Mouse (Mus musculus) kidney, embryonic 16.5 days (tissue): Measurements from ENCODE around the gene Psip1. TPM values are rescaled to one million over a fixed set of nuclear protein-coding genes. Genes with fewer than 3 reads are reported as not detected.
A peak's percentile ranks its signal among the peaks of the same experiment; 100 is the strongest.
"Not testable (repeated sequence)": the region's sequence is repeated elsewhere in the genome, so short reads cannot be mapped to it uniquely, and the experiment has no call there.

ENCODE experiments used
- ATAC-seq: fragments of 200-750 bp; cut with Nextera tagmentation; 2 replicates; pipeline ENCODE4 v1.8.0; 2017; ENCODE audit warnings: moderate TSS enrichment; ENCODE audit not compliant: low FRiP score, low TSS enrichment
- H3K27ac ChIP-seq: fragments of 300-500 bp; sonication (generic); 2 replicates; pipeline ENCODE4 v1.5.1; 2014; ENCODE audit warnings: low read length
- H3K27me3 ChIP-seq: fragments of 300-500 bp; sonication (generic); 2 replicates; pipeline ENCODE4 v1.6.1; 2014; ENCODE audit warnings: low read length, control low read depth, mixed read lengths; ENCODE audit not compliant: insufficient read depth
- H3K36me3 ChIP-seq: fragments of 300-500 bp; sonication (generic); 2 replicates; pipeline ENCODE4 v1.6.1; 2014; ENCODE audit warnings: low read length, control low read depth, mixed read lengths; ENCODE audit not compliant: insufficient read depth
- H3K4me1 ChIP-seq: fragments of 300-500 bp; sonication (generic); 2 replicates; pipeline ENCODE4 v1.6.1; 2014; ENCODE audit warnings: low read length, control low read depth, mixed read lengths; ENCODE audit not compliant: insufficient read depth
- H3K4me2 ChIP-seq: fragments of 300-500 bp; sonication (generic); replicated peaks from 2 replicates; pipeline ENCODE4 v1.6.1; 2014; ENCODE audit warnings: low read depth, low read length
- H3K4me3 ChIP-seq: fragments of 300-500 bp; sonication (generic); 2 replicates; pipeline ENCODE4 v1.5.1; 2014; ENCODE audit warnings: mild to moderate bottlenecking, low read length
- H3K9ac ChIP-seq: fragments of 300-500 bp; sonication (generic); replicated peaks from 2 replicates; pipeline ENCODE4 v1.6.1; 2014; ENCODE audit warnings: low read length
- H3K9me3 ChIP-seq: fragments of 300-500 bp; sonication (generic); 2 replicates; pipeline ENCODE4 v1.6.1; 2016; ENCODE audit warnings: low read length, control low read depth
- WGBS: fragments of 180-500 bp; shearing (Covaris S2); extraction: QIAGEN DNeasy Blood & Tissue Kit; methylation state at CpG from one replicate; pipeline ENCODE4 v1.1.7; 2014; 5-methylcytosine and 5-hydroxymethylcytosine counted together
- polyA plus RNA-seq: library from polyadenylated mRNA; unstranded; fragments of >200 nt; fragmentation: Nextera tagmentation; extraction: Ambion mirVana; gene quantifications from 2 replicates; pipeline ENCODE4 v1.2.1, GENCODE M21; 2015

The Psip1 gene
- polyA plus RNA-seq, 1 experiment from 2014 or later = 109 TPM

DNA sequence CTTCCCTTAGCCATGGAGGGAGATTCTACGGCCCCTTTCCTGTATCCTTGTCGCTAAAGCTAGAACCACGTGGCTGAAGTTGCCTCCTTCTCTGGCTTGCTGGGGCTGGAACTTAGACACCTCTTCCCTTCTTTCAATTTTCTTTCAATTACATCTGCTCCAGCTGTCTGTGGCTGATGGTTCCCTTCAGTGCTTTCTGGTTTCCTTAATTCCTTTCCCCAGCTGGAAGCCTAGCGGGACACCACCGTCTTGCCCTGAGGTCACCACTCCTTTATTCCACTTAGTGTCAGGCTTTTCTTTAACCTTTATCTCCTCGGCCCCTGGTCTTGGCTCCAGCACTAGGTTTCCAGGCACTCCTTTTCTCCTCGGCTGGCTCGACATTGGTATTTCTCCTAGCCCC lies 24.8 kb upstream of the Psip1 start:
- H3K9ac ChIP-seq = no peak overlapping the region
- H3K9me3 ChIP-seq = no peaks in the 10 kb centered on the region
- 62% methylated on average over 8 of the region's 8 CpGs for WGBS
- no peak for ATAC-seq
- no peak overlapping the region for H3K27ac ChIP-seq
- H3K4me2 ChIP-seq = no peak overlapping the region
- no peaks in the 10 kb centered on the region for H3K27me3 ChIP-seq
- no peaks in the 10 kb centered on the region for H3K36me3 ChIP-seq
- H3K4me3 ChIP-seq = no peak overlapping the region
- H3K4me1 ChIP-seq = no peaks in the 10 kb centered on the region

GRCm38 (mm10) chr4:83509600-83509999 lies 23.3 kb upstream of the Psip1 start:
- H3K9ac ChIP-seq = no peak overlapping the region
- H3K4me3 ChIP-seq = no peak overlapping the region
- H3K27ac ChIP-seq = no peak overlapping the region
- H3K4me2 ChIP-seq = no peak overlapping the region
- ATAC-seq = no peak
- no peaks in the 10 kb centered on the region for H3K4me1 ChIP-seq
- H3K9me3 ChIP-seq = no peaks in the 10 kb centered on the region
- 39% methylated on average over 2 of the region's 2 CpGs for WGBS
- no peaks in the 10 kb centered on the region for H3K27me3 ChIP-seq
- H3K36me3 ChIP-seq = no peaks in the 10 kb centered on the region

GRCm38 (mm10) chr4:83501037-83501430 lies 14.8 kb upstream of the Psip1 start:
- H3K27ac ChIP-seq = no peak overlapping the region
- no peak for ATAC-seq
- no peaks in the 10 kb centered on the region for H3K36me3 ChIP-seq
- no peaks in the 10 kb centered on the region for H3K27me3 ChIP-seq
- peak overlapping the region; percentile 29; the same call in 1 of the 2 replicates for H3K4me3 ChIP-seq
- peak overlapping the region; percentile 44 for H3K4me2 ChIP-seq
- 47% methylated on average over 7 of the region's 7 CpGs for WGBS
- 0 out of 2 replicates have a peak, but pooled peaks cover 6% of the 10 kb centered on the region for H3K4me1 ChIP-seq
- no peaks in the 10 kb centered on the region for H3K9me3 ChIP-seq
- no peak overlapping the region for H3K9ac ChIP-seq

DNA sequence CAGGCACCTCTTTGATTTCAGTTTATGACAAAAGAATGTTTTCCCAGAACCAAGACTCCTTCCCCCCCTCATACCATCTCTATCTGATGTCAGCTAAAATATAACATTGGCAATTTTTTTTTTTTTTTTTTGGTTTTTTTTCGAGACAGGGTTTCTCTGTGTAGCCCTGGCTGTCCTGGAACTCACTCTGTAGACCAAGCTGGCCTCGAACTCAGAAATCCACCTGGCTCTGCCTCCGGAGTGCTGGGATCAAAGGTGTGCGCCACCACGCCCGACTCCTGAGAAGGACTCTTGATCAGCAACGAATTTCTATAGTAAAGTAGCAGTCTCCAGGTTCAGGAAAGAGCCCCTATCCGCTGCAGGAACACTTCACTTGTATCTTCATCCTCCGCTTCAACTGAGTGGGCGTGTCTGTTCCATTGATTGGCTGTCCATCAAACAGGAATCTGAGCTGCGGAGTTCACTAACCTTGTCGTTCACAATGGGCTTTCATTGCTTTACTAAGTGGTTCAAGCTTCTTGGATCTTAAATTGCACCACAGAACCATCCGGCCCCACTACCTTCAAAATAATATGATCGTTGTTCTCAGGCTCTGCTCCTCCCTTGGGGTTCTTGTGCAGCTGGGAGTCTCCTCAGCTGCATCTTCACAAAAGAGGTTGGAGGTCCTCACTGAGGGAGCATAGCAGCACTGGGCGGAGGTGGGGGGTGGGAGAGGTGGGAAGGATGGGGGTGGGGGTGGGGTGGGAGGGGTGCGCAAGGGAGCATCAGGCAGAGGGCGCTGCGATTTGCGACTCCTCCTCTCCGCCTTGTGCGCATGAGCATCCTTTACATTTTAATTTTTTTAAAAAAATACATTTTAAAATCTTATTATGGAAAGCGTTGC lies 14.1 kb upstream of the Psip1 start:
- H3K9ac ChIP-seq = no peak overlapping the region; the same call in 1 of the 2 replicates
- 10% methylated on average over 22 of the region's 22 CpGs for WGBS
- ATAC-seq = no peak

GRCm38 (mm10) chr4:83497013-83497412 lies 10.8 kb upstream of the Psip1 start:
- H3K9ac ChIP-seq, H3K4me2 ChIP-seq, H3K27me3 ChIP-seq, H3K27ac ChIP-seq, ATAC-seq, H3K4me1 ChIP-seq, H3K9me3 ChIP-seq, H3K4me3 ChIP-seq, H3K36me3 ChIP-seq: not testable (repeated sequence)
- 90% methylated on average over 5 of the region's 5 CpGs for whole genome bisulfite sequencing

More for the DNA sequence above, 14.1 kb upstream of the Psip1 start:
- Histone ChIP-seq H3K27me3 (no peaks in the 10 kb centered on the region), H3K9me3 (no peaks in the 10 kb centered on the region), H3K36me3 (no peaks in the 10 kb centered on the region), H3K27ac (no peak overlapping the region), H3K4me3 (peak overlapping the region; percentile 29), H3K4me1 (0 out of 2 replicates have a peak, but pooled peaks cover 6% of the 10 kb centered on the region), H3K4me2 (peak overlapping the region; percentile 44)

DNA sequence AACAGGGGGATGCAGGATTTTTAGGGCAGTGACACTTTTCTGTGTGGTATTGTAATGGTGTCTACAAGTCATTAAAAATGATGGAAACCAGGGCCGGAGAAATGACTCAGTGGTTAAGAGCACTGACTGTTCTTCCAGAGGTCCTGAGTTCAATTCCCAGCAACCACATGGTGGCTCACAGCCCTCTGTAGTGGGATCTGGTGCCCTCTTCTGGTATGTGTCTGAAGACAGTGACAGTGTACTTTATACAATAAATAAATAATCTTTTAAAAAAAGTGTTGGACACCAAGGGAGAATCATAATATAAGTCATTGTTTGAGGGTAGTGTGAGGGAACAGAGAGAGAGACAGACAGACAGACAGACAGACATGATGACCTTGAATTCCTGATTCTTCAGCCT lies 6.9 kb upstream of the Psip1 start:
- 100% methylated on average over 1 of the region's 1 CpGs for WGBS
- Histone ChIP-seq H3K27me3 (no peaks in the 10 kb centered on the region), H3K9me3 (no peaks in the 10 kb centered on the region), H3K36me3 (no peaks in the 10 kb centered on the region), H3K4me1 (no peaks in the 10 kb centered on the region), H3K4me2 (no peak overlapping the region), H3K27ac (no peak overlapping the region), H3K9ac (no peak overlapping the region), H3K4me3 (no peak overlapping the region)
- ATAC-seq = no peak

DNA sequence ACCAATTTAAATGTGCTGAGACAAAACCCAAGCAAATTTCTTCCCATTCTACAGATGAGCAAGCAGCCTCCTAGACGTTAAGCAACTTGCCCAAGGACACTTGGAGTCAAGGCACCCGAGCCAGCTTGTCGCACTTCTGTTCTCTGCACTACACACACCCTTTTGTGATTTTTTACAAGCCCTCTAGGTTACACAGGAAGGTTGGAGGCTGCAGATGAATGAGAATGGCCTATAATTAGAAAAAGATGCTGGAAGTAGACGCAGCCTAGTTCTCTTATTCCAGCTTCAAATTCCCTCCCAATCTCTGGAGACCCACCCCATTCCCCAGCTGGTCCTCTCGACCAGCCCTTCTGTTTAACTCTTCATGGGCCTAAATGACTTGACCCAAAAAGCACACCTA lies 2.9 kb upstream of the Psip1 start:
- Histone ChIP-seq H3K9ac (no peak overlapping the region), H3K36me3 (no peaks in the 10 kb centered on the region), H3K27me3 (no peaks in the 10 kb centered on the region), H3K4me2 (no peak overlapping the region), H3K27ac (no peak overlapping the region), H3K9me3 (no peaks in the 10 kb centered on the region), H3K4me3 (no peak overlapping the region), H3K4me1 (peaks cover 9% of the 10 kb centered on the region)
- WGBS = 31% methylated on average over 5 of the region's 5 CpGs
- no peak for ATAC-seq

- peak; percentile 90 for ATAC-seq
- H3K27me3 ChIP-seq = no peaks in the 10 kb centered on the region
- H3K36me3 ChIP-seq = peaks cover 22% of the 10 kb centered on the region
- H3K4me3 ChIP-seq = peak overlapping the region; percentile 82
- H3K4me2 ChIP-seq = peak overlapping the region; percentile 73
- peak overlapping the region; percentile 97 for H3K27ac ChIP-seq
- peak overlapping the region; percentile 92 for H3K9ac ChIP-seq
- H3K4me1 ChIP-seq = peaks cover 9% of the 10 kb centered on the region
- H3K9me3 ChIP-seq = no peaks in the 10 kb centered on the region
- WGBS = 0% methylated on average over 19 of the region's 40 CpGs
Measured at GRCm38 (mm10) chr4:83485735-83486116, 533 bp downstream of the Psip1 start.

DNA sequence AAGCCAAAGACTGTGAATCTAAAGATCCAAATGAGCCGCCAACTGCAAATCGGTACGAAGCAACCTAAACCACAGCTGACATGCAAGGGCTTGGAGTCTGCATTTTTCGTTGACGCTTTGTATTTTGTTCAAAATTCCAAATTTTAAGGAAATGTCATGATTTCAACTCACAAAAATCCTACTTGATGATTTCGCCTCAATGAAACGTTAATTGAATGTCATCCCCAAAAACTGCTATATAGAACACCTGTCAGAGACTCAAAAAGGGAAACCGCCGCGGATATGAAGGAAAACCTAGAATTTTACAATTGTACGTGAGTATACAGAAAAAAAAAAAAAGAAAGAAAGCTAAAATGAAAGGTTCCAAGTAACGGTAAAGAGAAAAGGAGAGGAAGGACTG lies 1.0 kb downstream of the Psip1 start:
- Histone ChIP-seq H3K9me3 (no peaks in the 10 kb centered on the region), H3K4me3 (peak overlapping the region; percentile 82), H3K9ac (peak overlapping the region; percentile 92), H3K27ac (no peak overlapping the region), H3K36me3 (peaks cover 22% of the 10 kb centered on the region), H3K4me2 (peak overlapping the region; percentile 73), H3K4me1 (peaks cover 9% of the 10 kb centered on the region), H3K27me3 (no peaks in the 10 kb centered on the region)
- no peak for ATAC-seq
- WGBS = 20% methylated on average over 12 of the region's 12 CpGs

- H3K9ac ChIP-seq = no peak overlapping the region
- no peaks in the 10 kb centered on the region for H3K4me1 ChIP-seq
- H3K9me3 ChIP-seq = no peaks in the 10 kb centered on the region
- no peak for ATAC-seq
- peaks cover 56% of the 10 kb centered on the region for H3K36me3 ChIP-seq
- no peaks in the 10 kb centered on the region for H3K27me3 ChIP-seq
- H3K4me2 ChIP-seq = no peak overlapping the region
- no peak overlapping the region for H3K4me3 ChIP-seq
- no peak overlapping the region for H3K27ac ChIP-seq
- WGBS = 77% methylated on average over 3 of the region's 3 CpGs
Measured at GRCm38 (mm10) chr4:83468208-83468607, 18.1 kb downstream of the Psip1 start.
